Mouse (Mus musculus): ENCODE measurements around the gene Efemp2. TPM values are rescaled to one million over a fixed set of nuclear protein-coding genes. Genes with fewer than 3 reads are reported as not detected.
A peak's percentile ranks its signal among the peaks of the same experiment; 100 is the strongest.

Efemp2 gene
- polyA plus RNA-seq, 1 experiment, result 81.3 TPM

DNA sequence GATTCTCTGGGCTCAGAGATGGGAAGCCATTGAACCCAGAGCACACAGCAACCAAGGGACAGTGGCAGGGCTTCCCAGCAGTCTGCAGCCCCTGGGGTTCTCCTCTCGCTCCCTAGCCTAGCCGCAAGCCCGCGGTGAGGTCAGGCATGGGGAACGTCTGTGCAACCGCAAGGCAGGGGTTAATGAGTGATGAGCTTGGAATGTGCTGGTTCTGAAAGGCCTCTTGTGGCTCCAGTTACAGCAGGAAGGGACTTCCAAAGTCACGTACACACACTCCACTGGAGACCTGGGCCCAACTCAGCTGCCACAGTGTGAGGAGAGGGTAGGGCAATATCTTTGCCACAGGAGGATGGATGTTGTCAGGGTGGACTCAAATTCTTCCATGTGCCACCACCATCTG is 28.8 kb upstream of the Efemp2 start:
- H3K4me2 ChIP-seq (ENCODE audit: low read depth), result peak overlapping the region; percentile 86
- H3K36me3 ChIP-seq (ENCODE audit: control insufficient read depth, insufficient read depth), result no peaks in the 10 kb centered on the region
- no peak overlapping the region for H3ac ChIP-seq (ENCODE audit: control insufficient read depth, insufficient read length)
- no peak for TF ChIP-seq USF1 (IDR thresholded peaks at IDR 0.05; ENCODE audit: low read depth)
- TF ChIP-seq MYOG (IDR thresholded peaks at IDR 0.05; ENCODE audit: control insufficient read depth in 1 of 3, insufficient read depth in 1 of 3, insufficient read length in 2 of 3, low read depth in 2 of 3), result peak in 1 of 3 experiments; percentile 49
- TF ChIP-seq MYOD1 (IDR thresholded peaks at IDR 0.05; ENCODE audit: control insufficient read depth in 1 of 3, insufficient read length in 2 of 3, low read depth in 2 of 3), result peak in 2 of 3 experiments; percentile 41 to 63
- TF ChIP-seq E2F4 (IDR thresholded peaks at IDR 0.05; ENCODE audit: insufficient read depth), result no peak
- TF ChIP-seq SRF (IDR thresholded peaks at IDR 0.05; ENCODE audit: control insufficient read depth, insufficient read length, low read depth), result no peak
- H3K27me3 ChIP-seq (ENCODE audit: control insufficient read depth, insufficient read depth, insufficient read length), result no peaks in the 10 kb centered on the region
- H3K79me2 ChIP-seq (ENCODE audit: control insufficient read depth, insufficient read depth), result peaks cover 21% of the 10 kb centered on the region
- H3K4me3 ChIP-seq, result peak overlapping the region; percentile 1

- Histone ChIP-seq H3K4me2 (ENCODE audit: low read depth) (peak overlapping the region; percentile 86), H3K4me3 (no peak overlapping the region), H3K79me2 (ENCODE audit: control insufficient read depth, insufficient read depth) (peaks cover 29% of the 10 kb centered on the region), H3ac (ENCODE audit: control insufficient read depth, insufficient read length) (no peak overlapping the region), H3K27me3 (ENCODE audit: control insufficient read depth, insufficient read depth, insufficient read length) (no peaks in the 10 kb centered on the region), H3K36me3 (ENCODE audit: control insufficient read depth, insufficient read depth) (no peaks in the 10 kb centered on the region)
- TF ChIP-seq USF1 (IDR thresholded peaks at IDR 0.05; ENCODE audit: low read depth), result no peak
- peak in 2 of 3 experiments; percentile 62 to 63 for TF ChIP-seq MYOD1 (IDR thresholded peaks at IDR 0.05; ENCODE audit: control insufficient read depth in 1 of 3, insufficient read length in 2 of 3, low read depth in 2 of 3)
- no peak for TF ChIP-seq REST (IDR thresholded peaks at IDR 0.05; ENCODE audit: insufficient read depth, insufficient read length)
- TF ChIP-seq MYOG (IDR thresholded peaks at IDR 0.05; ENCODE audit: control insufficient read depth in 1 of 3, insufficient read depth in 1 of 3, insufficient read length in 2 of 3, low read depth in 2 of 3), result peak in 1 of 3 experiments; percentile 47
- no peak for TF ChIP-seq CEBPB (IDR thresholded peaks at IDR 0.05; ENCODE audit: insufficient read depth, poor library complexity, severe bottlenecking)
Observed at GRCm38 (mm10) chr19:5445747-5446146, 28.0 kb upstream of the Efemp2 start.

GRCm38 (mm10) chr19:5447515-5448353 is 26.0 kb upstream of the Efemp2 start, which contains the start of gene Fosl1:
Gene Fosl1, plus strand, starts transcription at chr19:5447547.
- Histone ChIP-seq H3K4me2 (ENCODE audit: low read depth) (peak within 1 kb of the TSS; percentile 86), H3K36me3 (ENCODE audit: control insufficient read depth, insufficient read depth) (no peaks in the 10 kb centered on the region), H3K4me3 (peak within 1 kb of the TSS; percentile 89), H3K79me2 (ENCODE audit: control insufficient read depth, insufficient read depth) (peaks cover 48% of the 10 kb centered on the region), H3ac (ENCODE audit: control insufficient read depth, insufficient read length) (peak within 1 kb of the TSS; percentile 8), H3K27me3 (ENCODE audit: control insufficient read depth, insufficient read depth, insufficient read length) (no peaks in the 10 kb centered on the region)
- TF ChIP-seq TCF12 (IDR thresholded peaks at IDR 0.05; ENCODE audit: insufficient read depth, poor library complexity, severe bottlenecking) (no peak), POLR2A (IDR thresholded peaks at IDR 0.05; ENCODE audit: insufficient read length, low read depth) (peak; percentile 71), MYOG (IDR thresholded peaks at IDR 0.05; ENCODE audit: control insufficient read depth in 1 of 3, insufficient read depth in 1 of 3, insufficient read length in 2 of 3, low read depth in 2 of 3) (peak in 1 of 3 experiments; percentile 23), MYOD1 (IDR thresholded peaks at IDR 0.05; ENCODE audit: control insufficient read depth in 1 of 3, insufficient read length in 2 of 3, low read depth in 2 of 3) (peak in 2 of 3 experiments; percentile 1 to 10), POLR2AphosphoS2 (IDR thresholded peaks at IDR 0.05; ENCODE audit: insufficient read length, low read depth) (peak; percentile 52), E2F4 (IDR thresholded peaks at IDR 0.05; ENCODE audit: insufficient read depth) (no peak), MAX (IDR thresholded peaks at IDR 0.05; ENCODE audit: low read depth) (no peak), TCF3 (IDR thresholded peaks at IDR 0.05; ENCODE audit: insufficient read length, low read depth) (no peak), SRF (IDR thresholded peaks at IDR 0.05; ENCODE audit: control insufficient read depth, insufficient read length, low read depth) (peak; percentile 97), USF1 (IDR thresholded peaks at IDR 0.05; ENCODE audit: low read depth) (no peak), CEBPB (IDR thresholded peaks at IDR 0.05; ENCODE audit: insufficient read depth, poor library complexity, severe bottlenecking) (no peak), REST (IDR thresholded peaks at IDR 0.05; ENCODE audit: insufficient read depth, insufficient read length) (no peak)

- H3ac ChIP-seq (ENCODE audit: control insufficient read depth, insufficient read length), result peak overlapping the region; percentile 8
- H3K79me2 ChIP-seq (ENCODE audit: control insufficient read depth, insufficient read depth), result peaks cover 52% of the 10 kb centered on the region
- H3K36me3 ChIP-seq (ENCODE audit: control insufficient read depth, insufficient read depth), result peaks cover 6% of the 10 kb centered on the region
- TF ChIP-seq MYOG (IDR thresholded peaks at IDR 0.05; ENCODE audit: control insufficient read depth in 1 of 3, insufficient read depth in 1 of 3, insufficient read length in 2 of 3, low read depth in 2 of 3) (peak in 1 of 3 experiments; percentile 44), SRF (IDR thresholded peaks at IDR 0.05; ENCODE audit: control insufficient read depth, insufficient read length, low read depth) (no peak), USF1 (IDR thresholded peaks at IDR 0.05; ENCODE audit: low read depth) (no peak), MAX (IDR thresholded peaks at IDR 0.05; ENCODE audit: low read depth) (peak; percentile 59), POLR2AphosphoS2 (IDR thresholded peaks at IDR 0.05; ENCODE audit: insufficient read length, low read depth) (peak; percentile 63), MYOD1 (IDR thresholded peaks at IDR 0.05; ENCODE audit: control insufficient read depth in 1 of 3, insufficient read length in 2 of 3, low read depth in 2 of 3) (no peak), TCF3 (IDR thresholded peaks at IDR 0.05; ENCODE audit: insufficient read length, low read depth) (no peak), TCF12 (IDR thresholded peaks at IDR 0.05; ENCODE audit: insufficient read depth, poor library complexity, severe bottlenecking) (no peak), REST (IDR thresholded peaks at IDR 0.05; ENCODE audit: insufficient read depth, insufficient read length) (no peak), POLR2A (IDR thresholded peaks at IDR 0.05; ENCODE audit: insufficient read length, low read depth) (peak; percentile 53), CEBPB (IDR thresholded peaks at IDR 0.05; ENCODE audit: insufficient read depth, poor library complexity, severe bottlenecking) (no peak), E2F4 (IDR thresholded peaks at IDR 0.05; ENCODE audit: insufficient read depth) (no peak)
- H3K4me3 ChIP-seq, result peak overlapping the region; percentile 89
- peak overlapping the region; percentile 86 for H3K4me2 ChIP-seq (ENCODE audit: low read depth)
- H3K27me3 ChIP-seq (ENCODE audit: control insufficient read depth, insufficient read depth, insufficient read length), result no peaks in the 10 kb centered on the region
Observed at GRCm38 (mm10) chr19:5448354-5449150, 25.2 kb upstream of the Efemp2 start.

Measured in myocyte (in vitro differentiated cells).